Mouse (Mus musculus) MEL (cell line): ENCODE measurements around the gene Mgll. TPM values are rescaled to one million over a fixed set of nuclear protein-coding genes. Genes with fewer than 3 reads are reported as not detected.

ENCODE experiments used
- DNase-seq: peaks from one replicate; pipeline ENCODE4 v3.0.0; 2011; ENCODE audit warnings: low read depth, low spot score
- H3K27ac ChIP-seq: 2 replicates; pipeline ENCODE4 v1.5.1; 2012; ENCODE audit warnings: low read depth, mild to moderate bottlenecking, control low read depth, low read length, moderate library complexity; ENCODE audit not compliant: control insufficient read depth
- H3K27me3 ChIP-seq, 2 experiments: fragments of 150-350 bp in 1 of 2; sonication (generic) in 1 of 2; 2 replicates each; pipeline ENCODE4 v1.6.1; 2012; ENCODE audit warnings: low read length in 2 of 2, mild to moderate bottlenecking in 2 of 2, improper control_type of control experiment in 1 of 2, moderate library complexity in 1 of 2; ENCODE audit not compliant: insufficient read depth in 2 of 2, control insufficient read depth in 1 of 2
- H3K36me3 ChIP-seq, 2 experiments: 2 replicates each; pipeline ENCODE4 v1.6.1; 2012 to 2014; ENCODE audit warnings: low read length in 2 of 2, improper control_type of control experiment in 1 of 2, inconsistent platforms in 1 of 2, mild to moderate bottlenecking in 1 of 2; ENCODE audit not compliant: insufficient read depth in 2 of 2, control insufficient read depth in 1 of 2
- H3K4me1 ChIP-seq, 2 experiments: fragments of 150-350 bp in 1 of 2; sonication (generic) in 1 of 2; 2 replicates each; pipeline ENCODE4 v1.6.1; 2012; ENCODE audit warnings: low read length in 2 of 2, improper control_type of control experiment in 1 of 2, mild to moderate bottlenecking in 1 of 2; ENCODE audit not compliant: insufficient read depth in 2 of 2, control insufficient read depth in 1 of 2
- H3K4me3 ChIP-seq, 2 experiments: fragments of 150-350 bp in 1 of 2; sonication (generic) in 1 of 2; 2 replicates each; pipeline ENCODE4 v1.5.1; 2012; ENCODE audit warnings: low read depth in 2 of 2, low read length in 2 of 2, mild to moderate bottlenecking in 2 of 2, moderate library complexity in 2 of 2, control low read depth in 1 of 2, improper control_type of control experiment in 1 of 2; ENCODE audit not compliant: control insufficient read depth in 1 of 2, insufficient read depth in 1 of 2
- H3K79me2 ChIP-seq: 2 replicates; pipeline ENCODE4 v1.6.1; 2012; ENCODE audit warnings: mild to moderate bottlenecking, low read length, moderate library complexity; ENCODE audit not compliant: control insufficient read depth, poor library complexity, insufficient read depth
- H3K9ac ChIP-seq: 2 replicates; pipeline ENCODE4 v1.6.1; 2012; ENCODE audit warnings: low read depth, mild to moderate bottlenecking, control low read depth, low read length, moderate library complexity; ENCODE audit not compliant: control insufficient read depth, poor library complexity, severe bottlenecking
- H3K9me3 ChIP-seq: fragments of 150-350 bp; sonication (generic); replicated peaks from 2 replicates; pipeline ENCODE4 v1.6.1; 2012; ENCODE audit warnings: mild to moderate bottlenecking, low read length, improper control_type of control experiment, moderate library complexity; ENCODE audit not compliant: insufficient read depth
- CTCF ChIP-seq, 3 experiments: IDR thresholded peaks in 2 of 3; conservative IDR thresholded peaks in 1 of 3; 2 replicates each; pipeline ENCODE4 v1.5.1; 2011 to 2012; ENCODE audit warnings: low read length in 3 of 3, low read depth in 2 of 3, mild to moderate bottlenecking in 2 of 3, improper control_type of control experiment in 1 of 3, inconsistent platforms in 1 of 3, mixed read lengths in 1 of 3, moderate library complexity in 1 of 3; ENCODE audit not compliant: control insufficient read depth in 1 of 3, insufficient read depth in 1 of 3, poor library complexity in 1 of 3, severe bottlenecking in 1 of 3
- E2F4 ChIP-seq: IDR thresholded peaks from 2 replicates; pipeline ENCODE4 v1.6.1; 2011; ENCODE audit warnings: low read depth, low read length, improper control_type of control experiment, borderline replicate concordance
- EP300 ChIP-seq, 2 experiments: IDR thresholded peaks; 2 replicates each; pipeline ENCODE4 v1.6.1; 2011; ENCODE audit warnings: improper control_type of control experiment in 2 of 2, low read length in 2 of 2, low read depth in 1 of 2, mild to moderate bottlenecking in 1 of 2
- ETS1 ChIP-seq: IDR thresholded peaks from 2 replicates; pipeline ENCODE4 v1.6.1; 2012; ENCODE audit warnings: low read depth, mild to moderate bottlenecking, inconsistent platforms, low read length, improper control_type of control experiment, moderate library complexity
- HCFC1 ChIP-seq: IDR thresholded peaks from 2 replicates; pipeline ENCODE4 v1.6.1; 2012; ENCODE audit warnings: low read depth, mild to moderate bottlenecking, inconsistent platforms, low read length, improper control_type of control experiment, moderate library complexity
- MAFK ChIP-seq: IDR thresholded peaks from 2 replicates; pipeline ENCODE4 v1.6.1; 2011; ENCODE audit warnings: low read depth, mild to moderate bottlenecking, low read length, improper control_type of control experiment, borderline replicate concordance
- MYC ChIP-seq: IDR thresholded peaks from 2 replicates; pipeline ENCODE4 v1.6.1; 2011; ENCODE audit warnings: low read depth, mild to moderate bottlenecking, low read length, improper control_type of control experiment, moderate library complexity
- NELFE ChIP-seq: IDR thresholded peaks from 2 replicates; pipeline ENCODE4 v1.6.1; 2011; ENCODE audit warnings: low read depth, low read length, improper control_type of control experiment
- RCOR1 ChIP-seq: IDR thresholded peaks from 2 replicates; pipeline ENCODE4 v1.6.1; 2012; ENCODE audit warnings: low read depth, mild to moderate bottlenecking, inconsistent platforms, low read length, improper control_type of control experiment
- ZKSCAN1 ChIP-seq: IDR thresholded peaks from 2 replicates; pipeline ENCODE4 v1.6.1; 2012; ENCODE audit warnings: low read depth, mild to moderate bottlenecking, inconsistent platforms, low read length, improper control_type of control experiment, moderate library complexity
- ZMIZ1 ChIP-seq: IDR thresholded peaks from 2 replicates; pipeline ENCODE4 v1.6.1; 2012; ENCODE audit warnings: low read depth, mild to moderate bottlenecking, inconsistent platforms, low read length, improper control_type of control experiment, moderate library complexity
- polyA plus RNA-seq, 2 experiments: library from polyadenylated mRNA; stranded (reverse) in 1 of 2; unstranded in 1 of 2; fragments of >175 nt in 1 of 2; fragments of >200 nt in 1 of 2; gene quantifications; 2 replicates each; pipeline versions ENCODE4 v1.2.1 to v1.2.4; 2012; ENCODE audit warnings: low replicate concordance in 2 of 2, low read depth in 1 of 2; ENCODE audit not compliant: insufficient read length in 2 of 2, insufficient read depth in 1 of 2, missing spikeins in 1 of 2
- total RNA-seq: library from RNA; depleted of rRNA; stranded (reverse); fragments of 300-350 nt; gene quantifications from 2 replicates; pipeline ENCODE4 v1.2.3, GENCODE M21; 2012

The Mgll gene
- total and polyA plus RNA-seq, 3 experiments, result not detected

- Histone ChIP-seq H3K4me3 (no peak overlapping the region), H3K9me3 (no peaks in the 10 kb centered on the region), H3K27me3 (peaks cover 6 to 21% of the 10 kb centered on the region in 2 experiments; a peak in 3 of 4 replicates), H3K79me2 (no peaks in the 10 kb centered on the region), H3K36me3 (no peaks in the 10 kb centered on the region), H3K27ac (no peak overlapping the region), H3K9ac (no peak overlapping the region), H3K4me1 (no peaks in the 10 kb centered on the region)
- TF ChIP-seq MAFK (no peak), ETS1 (no peak), CTCF (IDR thresholded peaks at IDR 0.05 in 2 of 3, conservative IDR thresholded peaks at IDR 0.05 in 1 of 3; ENCODE audit: control insufficient read depth in 1 of 3, insufficient read depth in 1 of 3, low read depth in 2 of 3, low read length in 3 of 3, poor library complexity in 1 of 3, severe bottlenecking in 1 of 3) (no peak)
- no peak for DNase-seq
Observed at GRCm38 (mm10) chr6:88776336-88776923, 52.2 kb downstream of the Mgll start.

GRCm38 (mm10) chr6:88776964-88777363 lies 52.8 kb downstream of the Mgll start:
- H3K9ac ChIP-seq, result no peak overlapping the region
- H3K79me2 ChIP-seq, result no peaks in the 10 kb centered on the region
- no peak overlapping the region for H3K4me3 ChIP-seq
- no peaks in the 10 kb centered on the region for H3K36me3 ChIP-seq
- no peaks in the 10 kb centered on the region for H3K9me3 ChIP-seq
- H3K4me1 ChIP-seq, result no peaks in the 10 kb centered on the region
- H3K27ac ChIP-seq, result no peak overlapping the region
- TF ChIP-seq E2F4 (no peak), ZKSCAN1 (no peak), ZMIZ1 (no peak), NELFE (no peak), RCOR1 (no peak), EP300 (IDR thresholded peaks at IDR 0.05; ENCODE audit: low read depth in 1 of 2, low read length in 2 of 2) (no peak), HCFC1 (no peak)
- TF ChIP-seq, all 39 proteins: peak for 0
- no peak for DNase-seq
- H3K27me3 ChIP-seq, result peaks cover 7 to 23% of the 10 kb centered on the region in 2 experiments; a peak in 3 of 4 replicates

- Histone ChIP-seq H3K27me3 (peaks cover 8 to 21% of the 10 kb centered on the region in 2 experiments; a peak in 3 of 4 replicates), H3K79me2 (no peaks in the 10 kb centered on the region), H3K36me3 (no peaks in the 10 kb centered on the region), H3K27ac (no peak overlapping the region), H3K4me1 (no peaks in the 10 kb centered on the region), H3K4me3 (no peak overlapping the region), H3K9me3 (no peaks in the 10 kb centered on the region), H3K9ac (no peak overlapping the region)
- no peak for TF ChIP-seq MYC
- TF ChIP-seq MAFK, result no peak
- no peak for TF ChIP-seq E2F4
- no peak for DNase-seq
Observed at GRCm38 (mm10) chr6:88778047-88778688, 54.0 kb downstream of the Mgll start.
